Mouse (Mus musculus): ENCODE results near the gene Gpr37. TPM values are rescaled to one million over a fixed set of nuclear protein-coding genes. Genes with fewer than 3 reads are reported as not detected.

Gene Gpr37
- total RNA-seq (2023): not detected in 2 replicates

DNA sequence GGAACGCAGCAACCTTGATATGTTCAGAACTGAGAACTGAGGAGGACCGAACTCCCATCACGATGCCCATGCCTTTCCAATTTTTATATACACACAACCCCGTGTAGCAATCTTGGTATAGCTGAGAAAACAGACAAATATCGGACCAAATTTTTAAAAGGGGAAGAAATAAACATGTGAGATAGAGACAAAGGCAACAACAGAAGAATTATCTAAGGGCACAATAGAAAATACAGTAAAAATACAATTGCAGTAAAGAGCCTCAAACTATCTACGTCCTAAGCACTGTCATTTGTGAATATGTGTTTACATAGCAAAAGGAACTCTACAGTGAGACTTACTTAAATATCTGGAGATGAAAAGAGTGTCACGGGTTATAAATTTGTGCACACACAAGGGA is at the start of gene Gpr37:
Gpr37 (minus strand) TSS at position 101 of the 400 bp plus-strand sequence.

Other genes starting within 250 kb of the Gpr37 start
- gene Pot1a, start 118.5 kb upstream of the Gpr37 start, total RNA-seq (2023): 12.5 and 21.5 TPM in 2 replicates